Mouse (Mus musculus): ENCODE data around the gene Rai14. TPM values are rescaled to one million over a fixed set of nuclear protein-coding genes. Genes with fewer than 3 reads are reported as not detected.

The Rai14 gene
- polyA plus RNA-seq, 1 experiment = 2.1 TPM

DNA sequence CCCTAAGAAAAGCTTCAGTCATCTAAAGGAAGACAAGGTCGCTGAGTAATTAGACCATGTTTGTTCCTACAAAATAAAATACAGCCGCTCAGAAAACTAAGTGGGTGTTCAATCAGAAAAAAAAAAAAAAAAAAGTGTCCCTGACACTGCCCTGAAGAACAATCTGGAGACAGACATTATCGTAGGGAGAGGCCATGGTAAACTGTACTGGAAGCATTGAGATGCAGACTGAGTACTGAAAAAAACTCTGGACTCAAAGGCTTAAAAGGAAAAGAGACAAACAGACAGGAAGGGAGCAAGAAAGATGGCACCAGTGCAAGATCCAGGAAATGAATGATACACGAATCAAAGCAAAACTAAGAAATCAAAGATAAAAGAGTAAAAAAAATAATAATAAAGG, 71.2 kb downstream of the Rai14 start:
- H3K27me3 ChIP-seq (ENCODE audit: control insufficient read depth, insufficient read depth, low read length) = no peaks in the 10 kb centered on the region
- no peak overlapping the region for H3K4me3 ChIP-seq (ENCODE audit: low read depth, low read length)
- no peak overlapping the region for H3K27ac ChIP-seq (ENCODE audit: insufficient read depth, low read depth, low read length)
- 87% methylated on average over 4 of the region's 4 CpGs for WGBS
- H3K4me1 ChIP-seq (ENCODE audit: control insufficient read depth, insufficient read depth, insufficient read length, low read length) = no peaks in the 10 kb centered on the region
- no peak for TF ChIP-seq CTCF (IDR thresholded peaks at IDR 0.05; ENCODE audit: extremely low read depth, insufficient read length, insufficient replicate concordance, low read depth, low read length)
- TF ChIP-seq POLR2A (IDR thresholded peaks at IDR 0.05; ENCODE audit: low read depth, low read length) = no peak
- no peaks in the 10 kb centered on the region for H3K36me3 ChIP-seq (ENCODE audit: control insufficient read depth, insufficient read depth, low read length)

GRCm38 (mm10) chr15:10642419-10642818, 72.0 kb downstream of the Rai14 start:
- Histone ChIP-seq H3K4me3 (ENCODE audit: low read depth, low read length) (no peak overlapping the region), H3K27ac (ENCODE audit: insufficient read depth, low read depth, low read length) (no peak overlapping the region), H3K27me3 (ENCODE audit: control insufficient read depth, insufficient read depth, low read length) (no peaks in the 10 kb centered on the region), H3K36me3 (ENCODE audit: control insufficient read depth, insufficient read depth, low read length) (no peaks in the 10 kb centered on the region), H3K4me1 (ENCODE audit: control insufficient read depth, insufficient read depth, insufficient read length, low read length) (no peaks in the 10 kb centered on the region)
- 88% methylated on average over 5 of the region's 5 CpGs for WGBS
- TF ChIP-seq CTCF (IDR thresholded peaks at IDR 0.05; ENCODE audit: extremely low read depth, insufficient read length, insufficient replicate concordance, low read depth, low read length) = no peak
- TF ChIP-seq POLR2A (IDR thresholded peaks at IDR 0.05; ENCODE audit: low read depth, low read length) = no peak

DNA sequence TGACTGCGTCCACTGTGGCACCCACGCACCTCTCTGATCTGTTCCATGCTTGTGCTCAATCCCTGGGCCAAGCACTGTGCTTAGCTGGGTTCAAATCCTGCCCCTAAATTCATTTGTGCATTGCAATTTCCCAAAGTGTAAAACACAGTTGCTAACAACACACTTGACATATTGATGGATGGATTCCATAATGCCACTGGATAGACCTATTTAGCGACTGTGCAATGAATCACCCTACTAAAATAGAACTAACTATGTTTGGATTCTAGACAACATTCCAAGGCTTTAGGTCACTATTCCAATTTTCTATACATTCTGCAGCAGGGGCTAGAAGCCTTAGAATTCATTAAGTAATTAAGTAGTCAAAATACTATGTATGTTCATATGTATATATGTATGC, 73.7 kb downstream of the Rai14 start:
- WGBS = 95% methylated on average over 3 of the region's 3 CpGs
- H3K4me3 ChIP-seq (ENCODE audit: low read depth, low read length) = no peak overlapping the region
- no peaks in the 10 kb centered on the region for H3K36me3 ChIP-seq (ENCODE audit: control insufficient read depth, insufficient read depth, low read length)
- TF ChIP-seq CTCF (IDR thresholded peaks at IDR 0.05; ENCODE audit: extremely low read depth, insufficient read length, insufficient replicate concordance, low read depth, low read length) (no peak), POLR2A (IDR thresholded peaks at IDR 0.05; ENCODE audit: low read depth, low read length) (no peak)
- no peak overlapping the region for H3K27ac ChIP-seq (ENCODE audit: insufficient read depth, low read depth, low read length)
- no peaks in the 10 kb centered on the region for H3K4me1 ChIP-seq (ENCODE audit: control insufficient read depth, insufficient read depth, insufficient read length, low read length)
- H3K27me3 ChIP-seq (ENCODE audit: control insufficient read depth, insufficient read depth, low read length) = no peaks in the 10 kb centered on the region

DNA sequence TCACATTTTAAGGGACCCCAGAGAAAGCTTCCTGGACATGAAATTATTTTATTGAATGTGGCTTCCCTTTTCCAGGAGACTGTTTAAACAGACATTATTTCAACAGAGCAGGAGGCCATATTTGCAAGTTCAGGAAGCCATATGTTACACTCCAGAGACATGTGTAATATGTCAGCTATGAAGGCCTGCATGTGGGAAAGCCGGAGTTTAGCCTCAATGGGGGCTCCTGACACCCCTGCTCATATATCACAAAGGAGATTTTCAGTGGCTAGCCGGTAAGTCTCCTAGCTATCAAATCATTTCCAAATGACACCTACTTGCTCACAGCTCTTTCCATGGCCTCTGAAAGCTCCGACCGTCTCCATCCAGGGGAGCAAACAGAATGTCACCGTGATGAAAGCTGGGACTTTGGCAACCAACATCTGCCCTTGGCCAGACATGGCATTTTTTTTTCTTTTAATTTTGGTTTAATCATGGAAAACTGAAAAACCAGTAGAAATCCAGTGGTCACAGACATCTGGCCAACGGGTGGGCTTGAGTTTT, 77.1 kb downstream of the Rai14 start:
- H3K27ac ChIP-seq (ENCODE audit: insufficient read depth, low read depth, low read length) = no peak overlapping the region
- 90% methylated on average over 6 of the region's 6 CpGs for WGBS

GRCm38 (mm10) chr15:10636844-10637243, 77.6 kb downstream of the Rai14 start:
- Histone ChIP-seq H3K36me3 (ENCODE audit: control insufficient read depth, insufficient read depth, low read length) (no peaks in the 10 kb centered on the region), H3K27ac (ENCODE audit: insufficient read depth, low read depth, low read length) (no peak overlapping the region), H3K4me1 (ENCODE audit: control insufficient read depth, insufficient read depth, insufficient read length, low read length) (no peaks in the 10 kb centered on the region), H3K4me3 (ENCODE audit: low read depth, low read length) (no peak overlapping the region), H3K27me3 (ENCODE audit: control insufficient read depth, insufficient read depth, low read length) (no peaks in the 10 kb centered on the region)
- WGBS = 74% methylated on average over 3 of the region's 3 CpGs
- TF ChIP-seq POLR2A (IDR thresholded peaks at IDR 0.05; ENCODE audit: low read depth, low read length) (no peak), CTCF (IDR thresholded peaks at IDR 0.05; ENCODE audit: extremely low read depth, insufficient read length, insufficient replicate concordance, low read depth, low read length) (no peak)

More for the DNA sequence above, 77.1 kb downstream of the Rai14 start:
- Histone ChIP-seq H3K27me3 (ENCODE audit: control insufficient read depth, insufficient read depth, low read length) (no peaks in the 10 kb centered on the region), H3K4me1 (ENCODE audit: control insufficient read depth, insufficient read depth, insufficient read length, low read length) (no peaks in the 10 kb centered on the region), H3K36me3 (ENCODE audit: control insufficient read depth, insufficient read depth, low read length) (no peaks in the 10 kb centered on the region), H3K4me3 (ENCODE audit: low read depth, low read length) (no peak overlapping the region)
- TF ChIP-seq CTCF (IDR thresholded peaks at IDR 0.05; ENCODE audit: extremely low read depth, insufficient read length, insufficient replicate concordance, low read depth, low read length) (no peak), POLR2A (IDR thresholded peaks at IDR 0.05; ENCODE audit: low read depth, low read length) (no peak)

GRCm38 (mm10) chr15:10635121-10635520, 79.3 kb downstream of the Rai14 start:
- 80% methylated on average over 10 of the region's 10 CpGs for WGBS
- H3K4me3 ChIP-seq (ENCODE audit: low read depth, low read length) = no peak overlapping the region
- H3K4me1 ChIP-seq (ENCODE audit: control insufficient read depth, insufficient read depth, insufficient read length, low read length) = no peaks in the 10 kb centered on the region
- H3K27me3 ChIP-seq (ENCODE audit: control insufficient read depth, insufficient read depth, low read length) = no peaks in the 10 kb centered on the region
- no peak overlapping the region for H3K27ac ChIP-seq (ENCODE audit: insufficient read depth, low read depth, low read length)
- TF ChIP-seq POLR2A (IDR thresholded peaks at IDR 0.05; ENCODE audit: low read depth, low read length) (no peak), CTCF (IDR thresholded peaks at IDR 0.05; ENCODE audit: extremely low read depth, insufficient read length, insufficient replicate concordance, low read depth, low read length) (no peak)
- no peaks in the 10 kb centered on the region for H3K36me3 ChIP-seq (ENCODE audit: control insufficient read depth, insufficient read depth, low read length)

DNA sequence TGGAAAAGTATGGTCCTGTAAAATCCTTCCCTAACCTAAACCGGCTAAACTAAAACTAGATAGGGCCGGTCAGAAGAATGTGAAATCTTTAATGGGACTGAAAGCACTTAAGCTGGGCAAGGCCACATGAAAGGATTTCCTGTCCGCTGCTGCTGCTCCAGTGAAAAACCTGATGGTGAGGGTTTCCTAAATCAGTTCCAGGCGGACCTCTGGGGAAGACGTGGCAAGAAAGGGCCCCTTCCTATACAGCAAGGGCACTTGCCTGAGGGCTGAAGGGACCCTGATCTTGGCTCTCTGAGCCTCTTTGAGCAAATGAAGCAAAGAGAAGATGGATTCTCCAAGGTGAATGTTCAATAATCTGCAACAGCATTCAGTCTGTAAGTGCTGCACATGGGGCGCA, 80.2 kb downstream of the Rai14 start:
- TF ChIP-seq CTCF (IDR thresholded peaks at IDR 0.05; ENCODE audit: extremely low read depth, insufficient read length, insufficient replicate concordance, low read depth, low read length) (no peak), POLR2A (IDR thresholded peaks at IDR 0.05; ENCODE audit: low read depth, low read length) (no peak)
- Histone ChIP-seq H3K27ac (ENCODE audit: insufficient read depth, low read depth, low read length) (no peak overlapping the region), H3K4me1 (ENCODE audit: control insufficient read depth, insufficient read depth, insufficient read length, low read length) (no peaks in the 10 kb centered on the region), H3K4me3 (ENCODE audit: low read depth, low read length) (no peak overlapping the region), H3K27me3 (ENCODE audit: control insufficient read depth, insufficient read depth, low read length) (no peaks in the 10 kb centered on the region), H3K36me3 (ENCODE audit: control insufficient read depth, insufficient read depth, low read length) (no peaks in the 10 kb centered on the region)
- WGBS = 82% methylated on average over 6 of the region's 6 CpGs

Measured in small intestine, adult 2 months (tissue).